Mouse (Mus musculus) lung, postnatal 0 days (tissue): ENCODE data around the gene Muc5ac. TPM values are rescaled to one million over a fixed set of nuclear protein-coding genes. Genes with fewer than 3 reads are reported as not detected.

Experiments
- ATAC-seq: fragments of 200-750 bp; cut with Nextera tagmentation; 2 replicates; pipeline ENCODE4 v1.8.0; 2017; ENCODE audit warnings: moderate library complexity
- DNase-seq: peaks from one replicate; pipeline ENCODE4 v3.0.0-alpha.2; 2016; ENCODE audit warnings: low spot score
- H3K27ac ChIP-seq: fragments of 300-500 bp; sonication (generic); 2 replicates; pipeline ENCODE4 v1.5.1; 2014; ENCODE audit warnings: antibody characterized with exemption, mild to moderate bottlenecking, low read length, mixed read lengths
- H3K27me3 ChIP-seq: fragments of 300-500 bp; sonication (generic); replicated peaks from 2 replicates; pipeline ENCODE4 v1.6.1; 2014; ENCODE audit warnings: low read length, mixed read lengths; ENCODE audit not compliant: insufficient read depth
- H3K36me3 ChIP-seq: fragments of 300-500 bp; sonication (generic); 2 replicates; pipeline ENCODE4 v1.6.1; 2014; ENCODE audit warnings: low read length, mixed read lengths; ENCODE audit not compliant: insufficient read depth
- H3K4me1 ChIP-seq: fragments of 300-500 bp; sonication (generic); 2 replicates; pipeline ENCODE4 v1.6.1; 2014; ENCODE audit warnings: antibody characterized with exemption, low read depth, low read length, mixed read lengths; ENCODE audit not compliant: insufficient read depth
- H3K4me2 ChIP-seq: fragments of 300-500 bp; sonication (generic); replicated peaks from 2 replicates; pipeline ENCODE4 v1.6.1; 2014; ENCODE audit warnings: low read depth, mild to moderate bottlenecking, low read length, moderate library complexity, mixed read lengths
- H3K4me3 ChIP-seq: fragments of 300-500 bp; sonication (generic); 2 replicates; pipeline ENCODE4 v1.5.1; 2014; ENCODE audit warnings: low read depth, low read length
- H3K9ac ChIP-seq: fragments of 300-500 bp; sonication (generic); replicated peaks from 2 replicates; pipeline ENCODE4 v1.6.1; 2014; ENCODE audit warnings: low read depth, mild to moderate bottlenecking
- H3K9me3 ChIP-seq: fragments of 300-500 bp; sonication (generic); 2 replicates; pipeline ENCODE4 v1.6.1; 2016; ENCODE audit warnings: low read length, mixed read lengths
- CTCF ChIP-seq: IDR thresholded peaks from 2 replicates; pipeline ENCODE4 v1.5.1; 2016; ENCODE audit warnings: antibody characterized with exemption, mild to moderate bottlenecking
- EP300 ChIP-seq: IDR thresholded peaks from 2 replicates; pipeline ENCODE4 v1.6.1; 2016; ENCODE audit warnings: antibody characterized with exemption, mild to moderate bottlenecking, control low read depth
- WGBS: fragments of 180-500 bp; shearing (Covaris S2); extraction: QIAGEN DNeasy Blood & Tissue Kit; methylation state at CpG from one replicate; pipeline ENCODE4 v1.1.7; 2014; 5-methylcytosine and 5-hydroxymethylcytosine counted together
- polyA plus RNA-seq: library from polyadenylated mRNA; unstranded; fragments of >200 nt; fragmentation: Nextera tagmentation; extraction: Ambion mirVana; gene quantifications from 2 replicates; pipeline ENCODE4 v1.2.1, GENCODE M21; 2015

Gene Muc5ac
- polyA plus RNA-seq, 1 experiment from 2014 or later = 0.30 TPM

DNA sequence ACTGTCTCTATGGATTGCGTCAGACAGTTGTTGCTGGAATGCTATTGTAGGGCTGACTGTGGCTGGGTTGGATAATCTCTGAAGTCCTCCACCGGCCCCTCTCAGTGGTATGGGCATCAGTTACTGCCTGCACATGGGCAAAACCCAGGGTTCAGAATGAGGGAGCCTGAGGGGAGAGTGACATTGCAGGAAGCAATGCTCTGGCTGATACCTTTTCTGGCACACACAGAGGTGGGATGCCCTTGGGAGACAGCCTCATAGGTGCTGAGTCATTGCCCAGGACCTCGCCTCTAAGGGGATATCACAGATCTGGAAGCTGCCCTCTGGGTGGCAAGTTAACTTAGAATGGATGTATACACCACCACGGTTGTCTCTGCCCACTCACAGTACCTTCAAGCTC lies 24.5 kb downstream of the Muc5ac start:
- no peak for ATAC-seq
- Histone ChIP-seq H3K4me2 (no peak overlapping the region), H3K4me3 (no peak overlapping the region), H3K4me1 (no peaks in the 10 kb centered on the region), H3K27me3 (no peaks in the 10 kb centered on the region), H3K36me3 (no peaks in the 10 kb centered on the region), H3K9me3 (no peaks in the 10 kb centered on the region), H3K9ac (no peak overlapping the region), H3K27ac (no peak overlapping the region)
- TF ChIP-seq CTCF (no peak), EP300 (no peak)
- WGBS = 66% methylated on average over 4 of the region's 4 CpGs
- DNase-seq = no peak

- ATAC-seq (no peak), DNase-seq (no peak)
- H3K27me3 ChIP-seq = no peaks in the 10 kb centered on the region
- H3K4me1 ChIP-seq = no peaks in the 10 kb centered on the region
- H3K4me3 ChIP-seq = no peak overlapping the region
- H3K4me2 ChIP-seq = no peak overlapping the region
- no peak for TF ChIP-seq EP300
- TF ChIP-seq CTCF = no peak
- no peaks in the 10 kb centered on the region for H3K9me3 ChIP-seq
- 62% methylated on average over 4 of the region's 4 CpGs for whole genome bisulfite sequencing
- no peaks in the 10 kb centered on the region for H3K36me3 ChIP-seq
- no peak overlapping the region for H3K9ac ChIP-seq
- H3K27ac ChIP-seq = no peak overlapping the region
Measured at GRCm38 (mm10) chr7:141815361-141815760, 26.6 kb downstream of the Muc5ac start.

GRCm38 (mm10) chr7:141817355-141818075 lies 28.7 kb downstream of the Muc5ac start:
- no peak overlapping the region for H3K4me3 ChIP-seq
- H3K4me2 ChIP-seq = no peak overlapping the region
- TF ChIP-seq CTCF (no peak), EP300 (no peak)
- no peaks in the 10 kb centered on the region for H3K27me3 ChIP-seq
- no peaks in the 10 kb centered on the region for H3K4me1 ChIP-seq
- no peak for DNase-seq
- no peaks in the 10 kb centered on the region for H3K9me3 ChIP-seq
- WGBS = 58% methylated on average over 11 of the region's 11 CpGs
- no peak overlapping the region for H3K9ac ChIP-seq
- no peak for ATAC-seq
- no peaks in the 10 kb centered on the region for H3K36me3 ChIP-seq
- H3K27ac ChIP-seq = no peak overlapping the region

- H3K4me2 ChIP-seq = no peak overlapping the region
- WGBS = 66% methylated on average over 3 of the region's 3 CpGs
- H3K27me3 ChIP-seq = no peaks in the 10 kb centered on the region
- no peaks in the 10 kb centered on the region for H3K4me1 ChIP-seq
- ATAC-seq (no peak), DNase-seq (no peak)
- TF ChIP-seq CTCF = peak; percentile 37; the same call in 1 of the 2 replicates
- TF ChIP-seq EP300 = no peak
- no peak overlapping the region for H3K4me3 ChIP-seq
- no peaks in the 10 kb centered on the region for H3K9me3 ChIP-seq
- H3K9ac ChIP-seq = no peak overlapping the region
- no peaks in the 10 kb centered on the region for H3K36me3 ChIP-seq
- no peak overlapping the region for H3K27ac ChIP-seq
Measured at GRCm38 (mm10) chr7:141818267-141818666, 29.5 kb downstream of the Muc5ac start.

- no peak overlapping the region for H3K4me3 ChIP-seq
- ATAC-seq (no peak), DNase-seq (peak; percentile 11)
- H3K9me3 ChIP-seq = no peaks in the 10 kb centered on the region
- H3K9ac ChIP-seq = no peak overlapping the region
- no peak overlapping the region for H3K4me2 ChIP-seq
- no peaks in the 10 kb centered on the region for H3K27me3 ChIP-seq
- no peaks in the 10 kb centered on the region for H3K36me3 ChIP-seq
- no peak for TF ChIP-seq CTCF
- TF ChIP-seq EP300 = no peak
- H3K4me1 ChIP-seq = no peaks in the 10 kb centered on the region
- 37% methylated on average over 4 of the region's 4 CpGs for WGBS
- no peak overlapping the region for H3K27ac ChIP-seq
Measured at GRCm38 (mm10) chr7:141822582-141823261, 34.0 kb downstream of the Muc5ac start.

DNA sequence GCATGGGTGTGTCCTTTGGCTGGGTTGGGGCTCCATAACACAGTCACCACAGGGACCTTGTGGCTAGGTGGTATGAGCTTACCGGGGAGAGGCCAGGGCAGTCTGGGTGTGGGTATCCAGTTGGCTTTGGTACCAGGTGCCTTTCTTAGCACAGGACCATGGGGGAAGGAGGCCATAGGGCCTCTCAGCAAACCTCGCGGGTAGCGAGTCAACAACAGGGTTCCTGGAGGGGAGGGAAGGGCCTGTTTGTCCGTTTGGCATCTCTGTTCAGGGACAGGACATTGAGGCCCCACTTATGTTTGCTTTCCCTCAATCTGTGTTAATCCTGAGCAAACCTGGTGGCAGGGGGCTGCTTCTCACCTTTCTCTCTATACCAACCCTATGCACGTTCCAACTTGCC lies 34.9 kb downstream of the Muc5ac start:
- no peak for ATAC-seq
- H3K27ac ChIP-seq = no peak overlapping the region

More for the DNA sequence above, 34.9 kb downstream of the Muc5ac start:
- TF ChIP-seq EP300 (no peak), CTCF (no peak)
- Histone ChIP-seq H3K9me3 (no peaks in the 10 kb centered on the region), H3K36me3 (no peaks in the 10 kb centered on the region), H3K4me1 (no peaks in the 10 kb centered on the region), H3K9ac (no peak overlapping the region), H3K27me3 (no peaks in the 10 kb centered on the region), H3K4me3 (no peak overlapping the region), H3K4me2 (no peak overlapping the region)
- 66% methylated on average over 6 of the region's 6 CpGs for WGBS
- no peak for DNase-seq
